Mouse (Mus musculus) brain, embryonic 14.5 days (tissue): ENCODE measurements around the gene Limch1.

Source experiments
- CTCF ChIP-seq: fragments of 200-500 bp; IDR thresholded peaks from 2 replicates; pipeline ENCODE4 v1.5.1; 2012; ENCODE audit warnings: inconsistent platforms, mild to moderate bottlenecking, moderate library complexity, borderline replicate concordance; ENCODE audit not compliant: insufficient read depth, insufficient read length; ENCODE audit errors: extremely low read depth
- POLR2A ChIP-seq: fragments of 200-500 bp; IDR thresholded peaks from 2 replicates; pipeline ENCODE4 v1.6.1; 2012; ENCODE audit warnings: mild to moderate bottlenecking, inconsistent platforms, borderline replicate concordance; ENCODE audit not compliant: poor library complexity, insufficient read depth, insufficient read length, severe bottlenecking; ENCODE audit errors: extremely low read depth

GRCm38 (mm10) chr5:67028786-67029185, 283.2 kb downstream of the Limch1 start:
- TF ChIP-seq POLR2A = no peak
- TF ChIP-seq CTCF = no peak
